Mouse (Mus musculus) ovary, adult 18-20 months (tissue): ENCODE measurements around the gene Rcsd1.

ENCODE experiments used
- DNase-seq: peaks from one replicate; pipeline ENCODE4 v3.0.0; 2022; ENCODE audit warnings: low spot score, mixed read lengths

Rcsd1 gene

DNA sequence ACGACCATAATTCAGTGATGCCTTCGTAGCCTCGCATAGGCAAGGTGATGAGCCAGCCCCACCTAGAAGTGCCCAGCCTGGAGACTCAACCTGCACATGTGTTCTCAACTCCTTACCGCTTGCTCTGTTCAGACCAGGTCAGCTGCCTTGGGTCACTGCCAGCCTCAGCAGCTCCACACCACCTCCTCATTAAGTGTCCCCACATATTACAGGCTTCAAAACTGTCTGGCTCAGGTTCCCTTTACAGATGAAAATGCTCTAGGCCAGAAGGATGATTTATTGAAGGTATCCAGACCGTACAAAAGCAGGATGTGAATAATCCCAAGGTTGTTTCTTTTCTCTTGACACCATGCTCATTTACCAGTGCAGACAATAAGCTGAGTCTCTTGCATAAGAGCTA is 83.7 kb downstream of the Rcsd1 start:
- no peak for DNase-seq

DNA sequence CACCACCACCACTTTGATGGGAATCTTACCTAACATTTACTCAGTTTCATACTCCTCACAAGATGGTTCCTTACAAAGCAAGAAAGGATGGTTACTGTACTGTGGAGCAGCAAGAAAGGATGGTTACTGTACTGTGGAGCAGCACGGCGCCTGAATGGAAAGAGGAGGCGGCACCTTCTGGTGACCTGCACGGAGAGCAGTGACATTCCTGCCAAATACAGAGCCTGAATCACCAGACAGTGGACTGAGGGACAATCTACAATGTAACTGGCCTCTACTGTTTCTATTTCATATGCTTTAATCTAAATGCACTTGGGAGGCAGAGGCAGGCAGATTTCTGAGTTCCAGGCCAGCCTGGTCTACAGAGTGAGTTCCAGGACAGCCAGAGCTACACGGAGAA is 84.5 kb downstream of the Rcsd1 start:
- DNase-seq = no peak

GRCm38 (mm10) chr1:165618201-165618624 is 91.3 kb downstream of the Rcsd1 start:
- DNase-seq = no peak

GRCm38 (mm10) chr1:165617166-165617891 is 92.2 kb downstream of the Rcsd1 start:
- no peak for DNase-seq

DNA sequence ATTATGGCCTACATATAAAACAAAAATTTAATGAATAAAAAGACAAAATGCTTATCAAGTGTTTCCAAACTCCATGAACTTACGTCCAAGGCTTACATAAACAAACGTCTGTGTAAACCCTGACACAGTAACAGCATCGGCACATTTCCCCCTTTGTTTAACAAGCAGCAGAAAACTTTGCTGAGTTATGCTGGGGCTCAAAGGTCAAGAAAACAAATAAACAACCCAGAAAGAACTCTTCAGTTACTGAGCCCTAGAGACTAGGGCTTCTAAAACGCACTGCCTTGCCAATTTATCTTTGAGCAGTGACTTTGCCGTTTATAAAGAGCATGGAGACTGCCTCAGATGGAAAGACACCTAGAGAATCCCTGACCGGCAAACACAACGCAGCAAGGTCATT is 92.9 kb downstream of the Rcsd1 start:
- no peak for DNase-seq

DNA sequence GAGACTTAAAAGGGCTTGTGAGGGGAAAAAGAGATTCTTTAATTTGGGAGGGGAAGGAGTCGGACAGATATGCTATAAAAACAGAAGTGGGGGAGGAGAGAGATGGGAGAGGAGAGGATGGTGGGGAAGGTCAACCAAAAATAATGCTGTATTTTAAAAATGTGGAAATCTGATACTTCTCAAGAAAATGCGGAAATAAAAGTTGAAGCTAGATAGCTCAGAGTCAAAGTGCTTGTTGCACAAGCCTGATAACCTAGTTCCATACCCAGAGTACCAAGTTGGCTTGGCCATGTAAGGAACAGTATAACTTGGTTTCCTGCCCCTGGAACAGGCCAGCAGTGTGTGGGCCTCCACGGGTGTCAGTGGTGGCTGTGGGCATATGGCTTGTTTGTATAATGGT is 94.8 kb downstream of the Rcsd1 start:
- DNase-seq = no peak

- no peak for DNase-seq
These were observed 95.6 kb downstream of the Rcsd1 start for GRCm38 (mm10) chr1:165613926-165614325.

DNA sequence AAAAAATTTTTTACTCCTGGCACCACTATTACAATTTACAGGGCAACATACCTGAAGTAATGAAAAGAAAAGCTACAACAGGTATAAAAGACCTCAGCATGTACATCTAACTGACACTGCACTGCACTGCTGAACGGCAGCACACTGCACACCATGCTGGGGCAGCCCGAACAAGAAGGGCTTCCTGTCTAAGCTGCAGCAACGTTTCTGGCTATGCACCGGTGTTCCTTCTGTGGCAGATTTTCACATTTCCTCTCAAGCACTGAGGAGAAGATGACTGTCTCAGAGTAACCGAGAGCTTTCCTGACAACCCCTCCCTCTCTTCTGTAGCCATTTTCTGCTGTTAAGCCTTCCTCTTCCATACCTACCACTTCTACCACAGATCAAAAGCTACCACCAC is 96.8 kb downstream of the Rcsd1 start:
- DNase-seq = no peak

GRCm38 (mm10) chr1:165610321-165610999 is 99.1 kb downstream of the Rcsd1 start:
- no peak for DNase-seq

DNA sequence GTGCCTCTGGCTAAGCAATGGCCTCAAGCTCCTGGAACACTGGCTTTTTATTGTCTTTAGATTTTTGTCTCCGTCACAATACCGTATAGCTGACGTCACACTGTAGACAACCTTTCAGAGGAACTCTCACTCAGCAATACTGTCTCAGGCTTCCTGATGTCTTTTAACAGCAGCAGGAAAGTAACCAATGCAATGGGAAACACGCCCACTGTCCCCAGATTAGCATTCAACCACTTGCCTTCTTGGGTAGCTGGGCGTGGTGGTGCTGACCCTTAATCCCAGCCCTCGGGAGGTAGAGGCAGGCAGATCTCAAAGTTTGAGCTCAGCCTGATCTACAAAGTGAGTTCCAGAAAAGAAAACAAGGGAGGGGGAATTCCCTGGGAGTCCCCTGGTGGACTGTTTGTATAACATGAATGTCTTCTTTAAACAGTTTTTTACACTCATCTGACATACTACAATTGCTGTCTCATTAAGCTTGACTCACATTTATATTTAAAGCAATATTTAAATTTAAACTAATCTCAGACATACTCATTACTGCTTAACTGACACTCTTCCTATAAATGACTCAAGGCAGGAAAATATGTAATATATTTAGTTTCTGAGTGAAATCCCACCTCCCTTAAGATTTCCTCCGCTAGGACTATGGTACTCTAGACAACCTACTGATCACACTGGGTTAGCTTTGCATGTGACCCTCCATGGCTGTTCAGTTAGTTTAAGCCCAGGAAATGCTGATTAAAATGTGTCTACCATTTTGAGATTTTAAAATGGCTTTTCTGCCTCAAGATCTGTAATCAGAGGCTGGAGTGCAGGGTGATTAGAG is 99.8 kb downstream of the Rcsd1 start:
- DNase-seq = no peak

- no peak for DNase-seq
These were observed 100.7 kb downstream of the Rcsd1 start for GRCm38 (mm10) chr1:165608904-165609303.

- DNase-seq = no peak
These were observed 103.8 kb downstream of the Rcsd1 start for GRCm38 (mm10) chr1:165605774-165606173.

- no peak for DNase-seq
These were observed 104.4 kb downstream of the Rcsd1 start for GRCm38 (mm10) chr1:165605108-165605507.

- DNase-seq = no peak
These were observed 105.4 kb downstream of the Rcsd1 start for GRCm38 (mm10) chr1:165604203-165604602.

- DNase-seq = no peak
These were observed 106.3 kb downstream of the Rcsd1 start for GRCm38 (mm10) chr1:165603218-165603617.

- DNase-seq = no peak
These were observed 107.7 kb downstream of the Rcsd1 start for GRCm38 (mm10) chr1:165601775-165602280.
